Mouse (Mus musculus) midbrain, embryonic 16.5 days (tissue): ENCODE results near the gene Kif5c. TPM values are rescaled to one million over a fixed set of nuclear protein-coding genes. Genes with fewer than 3 reads are reported as not detected.

ENCODE experiments used
- ATAC-seq: fragments of 200-750 bp; cut with Nextera tagmentation; 2 replicates; pipeline ENCODE4 v1.8.0; 2017; ENCODE audit warnings: moderate TSS enrichment
- H3K27ac ChIP-seq: fragments of 300-500 bp; sonication (generic); 2 replicates; pipeline ENCODE4 v1.5.1; 2014; ENCODE audit warnings: mild to moderate bottlenecking, low read length, mixed read lengths
- H3K27me3 ChIP-seq: fragments of 300-500 bp; sonication (generic); 2 replicates; pipeline ENCODE4 v1.6.1; 2014; ENCODE audit warnings: low read depth, low read length, mixed read lengths; ENCODE audit not compliant: control insufficient read depth, insufficient read depth
- H3K36me3 ChIP-seq: fragments of 300-500 bp; sonication (generic); 2 replicates; pipeline ENCODE4 v1.6.1; 2014; ENCODE audit warnings: mild to moderate bottlenecking, low read length, moderate library complexity, mixed read lengths; ENCODE audit not compliant: control insufficient read depth, insufficient read depth
- H3K4me1 ChIP-seq: fragments of 300-500 bp; sonication (generic); 2 replicates; pipeline ENCODE4 v1.6.1; 2014; ENCODE audit warnings: mild to moderate bottlenecking, low read length, mixed read lengths; ENCODE audit not compliant: control insufficient read depth, insufficient read depth
- H3K4me2 ChIP-seq: fragments of 300-500 bp; sonication (generic); 2 replicates; pipeline ENCODE4 v1.6.1; 2014; ENCODE audit warnings: mild to moderate bottlenecking, low read length, mixed read lengths
- H3K4me3 ChIP-seq: fragments of 300-500 bp; sonication (generic); 2 replicates; pipeline ENCODE4 v1.5.1; 2014; ENCODE audit warnings: low read depth, mild to moderate bottlenecking, low read length, moderate library complexity, mixed read lengths
- H3K9ac ChIP-seq: fragments of 300-500 bp; sonication (generic); 2 replicates; pipeline ENCODE4 v1.6.1; 2014; ENCODE audit warnings: low read depth, low read length, mixed read lengths
- H3K9me3 ChIP-seq: fragments of 300-500 bp; sonication (generic); replicated peaks from 2 replicates; pipeline ENCODE4 v1.6.1; 2014; ENCODE audit warnings: mild to moderate bottlenecking, low read length, mixed read lengths; ENCODE audit not compliant: control insufficient read depth, poor library complexity, severe bottlenecking
- WGBS: fragments of 180-500 bp; shearing (Covaris S2); extraction: QIAGEN DNeasy Blood & Tissue Kit; methylation state at CpG from one replicate; pipeline ENCODE4 v1.1.7; 2014; 5-methylcytosine and 5-hydroxymethylcytosine counted together
- polyA plus RNA-seq: library from polyadenylated mRNA; unstranded; fragments of >200 nt; fragmentation: Nextera tagmentation; extraction: Ambion mirVana; gene quantifications from 2 replicates; pipeline ENCODE4 v1.2.1, GENCODE M21; 2015

Kif5c gene
- polyA plus RNA-seq, 1 experiment from 2014 or later: 194 TPM

DNA sequence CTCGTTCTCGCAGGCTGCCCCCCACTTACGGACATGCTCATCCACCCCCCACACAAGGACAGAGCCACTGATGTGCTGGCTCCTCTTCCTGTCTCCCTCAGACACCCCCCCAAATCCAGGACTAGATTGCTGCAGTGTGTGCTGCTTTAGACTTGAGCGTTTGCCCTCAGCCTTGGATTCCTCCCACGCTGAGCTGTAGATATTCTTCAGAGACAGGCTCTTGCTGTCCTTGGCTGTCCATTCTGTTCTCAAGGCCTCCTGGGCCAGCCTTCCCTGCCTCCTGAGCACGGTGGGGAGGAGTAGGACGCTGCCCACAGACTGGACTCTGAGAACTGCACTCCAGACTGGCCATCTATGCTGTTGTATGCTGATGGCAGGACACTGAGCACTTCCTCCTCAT is 127.8 kb downstream of the Kif5c start:
- Histone ChIP-seq H3K9me3 (no peaks in the 10 kb centered on the region), H3K4me3 (no peak overlapping the region), H3K27me3 (no peaks in the 10 kb centered on the region), H3K36me3 (peaks cover 14% of the 10 kb centered on the region; the same call in 1 of the 2 replicates), H3K4me1 (peaks cover 14% of the 10 kb centered on the region), H3K27ac (no peak overlapping the region), H3K4me2 (no peak overlapping the region), H3K9ac (no peak overlapping the region)
- ATAC-seq: no peak
- 90% methylated on average over 7 of the region's 7 CpGs for WGBS

GRCm38 (mm10) chr2:49747670-49748069 is 128.6 kb downstream of the Kif5c start:
- WGBS: 67% methylated on average over 2 of the region's 2 CpGs
- Histone ChIP-seq H3K27me3 (no peaks in the 10 kb centered on the region), H3K36me3 (peaks cover 19% of the 10 kb centered on the region)

GRCm38 (mm10) chr2:49748628-49749342 is 129.7 kb downstream of the Kif5c start:
- no peak overlapping the region for H3K9ac ChIP-seq
- peaks cover 10% of the 10 kb centered on the region for H3K4me1 ChIP-seq
- ATAC-seq: no peak
- H3K9me3 ChIP-seq: no peaks in the 10 kb centered on the region
- H3K36me3 ChIP-seq: peaks cover 23% of the 10 kb centered on the region
- H3K4me2 ChIP-seq: no peak overlapping the region
- H3K27me3 ChIP-seq: no peaks in the 10 kb centered on the region
- 80% methylated on average over 14 of the region's 14 CpGs for WGBS
- no peak overlapping the region for H3K4me3 ChIP-seq
- no peak overlapping the region for H3K27ac ChIP-seq

More at GRCm38 (mm10) chr2:49747670-49748069, 128.6 kb downstream of the Kif5c start:
- Histone ChIP-seq H3K9ac (no peak overlapping the region), H3K4me3 (no peak overlapping the region), H3K4me2 (no peak overlapping the region), H3K9me3 (no peaks in the 10 kb centered on the region), H3K4me1 (peaks cover 11% of the 10 kb centered on the region), H3K27ac (no peak overlapping the region)
- no peak for ATAC-seq

- Histone ChIP-seq H3K4me2 (no peak overlapping the region), H3K4me3 (no peak overlapping the region), H3K36me3 (peaks cover 19% of the 10 kb centered on the region), H3K9me3 (no peaks in the 10 kb centered on the region), H3K27ac (no peak overlapping the region), H3K27me3 (no peaks in the 10 kb centered on the region), H3K9ac (no peak overlapping the region), H3K4me1 (peaks cover 7% of the 10 kb centered on the region)
- WGBS: 91% methylated on average over 11 of the region's 11 CpGs
- ATAC-seq: no peak
Measured at GRCm38 (mm10) chr2:49749730-49750576, 130.9 kb downstream of the Kif5c start.

DNA sequence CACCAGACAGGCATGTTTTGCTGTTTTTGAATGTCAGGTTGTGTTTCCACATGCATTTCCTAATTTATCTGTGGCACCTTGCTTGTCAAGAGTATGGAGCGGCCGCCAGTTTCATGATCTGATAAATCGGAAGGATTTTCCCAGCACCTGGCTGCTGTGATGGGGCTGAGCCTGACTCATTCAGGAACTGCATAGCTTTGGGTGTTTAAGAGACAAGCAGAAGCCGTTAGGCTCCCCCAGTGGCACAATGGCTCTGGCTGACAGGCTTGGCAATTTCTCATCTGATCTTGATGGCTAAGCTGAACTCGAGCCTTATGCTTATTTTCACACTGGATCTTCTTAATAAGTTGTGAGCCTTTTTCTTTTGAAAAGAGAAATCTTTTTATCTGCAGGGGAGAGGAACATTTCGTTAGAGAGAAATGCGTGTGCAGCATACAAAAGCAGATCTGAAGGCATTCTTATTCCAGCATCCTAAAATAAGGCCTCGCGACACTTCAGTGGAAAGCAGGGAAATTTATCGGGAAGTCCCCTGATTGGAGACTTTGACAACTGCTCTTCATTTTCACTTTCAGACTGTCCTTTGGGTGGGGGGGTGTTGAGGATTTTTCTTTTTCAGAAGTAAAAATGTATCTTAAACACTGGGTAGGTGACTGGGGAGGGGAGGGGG is 132.6 kb downstream of the Kif5c start:
- H3K4me2 ChIP-seq: no peak overlapping the region
- no peak overlapping the region for H3K9ac ChIP-seq
- peaks cover 7% of the 10 kb centered on the region for H3K4me1 ChIP-seq
- H3K4me3 ChIP-seq: no peak overlapping the region
- no peaks in the 10 kb centered on the region for H3K9me3 ChIP-seq
- H3K27me3 ChIP-seq: no peaks in the 10 kb centered on the region
- 57% methylated on average over 10 of the region's 10 CpGs for WGBS
- H3K36me3 ChIP-seq: peaks cover 12% of the 10 kb centered on the region
- H3K27ac ChIP-seq: peak overlapping the region; percentile 36
- ATAC-seq: no peak

- Histone ChIP-seq H3K27me3 (no peaks in the 10 kb centered on the region), H3K36me3 (peaks cover 12% of the 10 kb centered on the region), H3K4me2 (no peak overlapping the region), H3K27ac (peak overlapping the region; percentile 36), H3K9me3 (no peaks in the 10 kb centered on the region), H3K4me3 (no peak overlapping the region), H3K4me1 (peaks cover 7% of the 10 kb centered on the region), H3K9ac (no peak overlapping the region)
- 87% methylated on average over 8 of the region's 8 CpGs for WGBS
- ATAC-seq: no peak
Measured at GRCm38 (mm10) chr2:49752211-49752607, 133.1 kb downstream of the Kif5c start.

GRCm38 (mm10) chr2:49753062-49753461 is 134.0 kb downstream of the Kif5c start:
- no peaks in the 10 kb centered on the region for H3K9me3 ChIP-seq
- 86% methylated on average over 3 of the region's 3 CpGs for WGBS
- no peaks in the 10 kb centered on the region for H3K27me3 ChIP-seq
- peaks cover 12% of the 10 kb centered on the region for H3K36me3 ChIP-seq
- peaks cover 7% of the 10 kb centered on the region for H3K4me1 ChIP-seq
- 0 out of 2 replicates have a peak overlapping the region, but pooled peaks have one; percentile 44 for H3K27ac ChIP-seq
- no peak overlapping the region for H3K4me2 ChIP-seq
- no peak overlapping the region for H3K9ac ChIP-seq
- no peak for ATAC-seq
- H3K4me3 ChIP-seq: no peak overlapping the region

DNA sequence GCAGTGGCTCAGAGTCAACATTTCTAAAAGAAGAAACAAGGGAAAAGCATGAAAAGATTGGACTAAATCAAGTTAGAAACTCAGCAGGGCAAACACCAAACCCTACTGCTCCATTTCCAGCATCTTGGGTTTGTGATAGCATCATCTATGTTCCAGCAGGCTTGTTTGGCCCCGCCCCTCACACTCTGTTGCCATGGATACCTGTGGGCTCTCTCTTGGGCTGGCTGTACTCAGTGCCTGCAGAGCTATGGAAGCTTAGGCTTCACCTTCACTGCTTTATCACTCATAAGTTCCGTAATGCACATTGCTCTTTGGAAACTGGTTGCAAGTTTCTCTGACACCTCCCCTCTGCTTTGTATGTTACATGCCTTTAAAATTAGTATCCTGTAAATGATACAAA is 136.0 kb downstream of the Kif5c start:
- peak; percentile 75 for ATAC-seq

More for the DNA sequence above, 136.0 kb downstream of the Kif5c start:
- Histone ChIP-seq H3K4me3 (no peak overlapping the region), H3K9ac (no peak overlapping the region), H3K27me3 (no peaks in the 10 kb centered on the region), H3K27ac (no peak overlapping the region), H3K4me2 (no peak overlapping the region), H3K4me1 (peaks cover 7% of the 10 kb centered on the region), H3K9me3 (no peaks in the 10 kb centered on the region), H3K36me3 (peaks cover 17% of the 10 kb centered on the region)
- 46% methylated on average over 2 of the region's 2 CpGs for WGBS
